Mouse (Mus musculus) midbrain, embryonic 16.5 days (tissue): ENCODE results near the gene Foxa2. TPM values are rescaled to one million over a fixed set of nuclear protein-coding genes. Genes with fewer than 3 reads are reported as not detected.

Source experiments
- ATAC-seq: fragments of 200-750 bp; cut with Nextera tagmentation; 2 replicates; pipeline ENCODE4 v1.8.0; 2017; ENCODE audit warnings: moderate TSS enrichment
- H3K27ac ChIP-seq: fragments of 300-500 bp; sonication (generic); 2 replicates; pipeline ENCODE4 v1.5.1; 2014; ENCODE audit warnings: mild to moderate bottlenecking, low read length, mixed read lengths
- H3K27me3 ChIP-seq: fragments of 300-500 bp; sonication (generic); 2 replicates; pipeline ENCODE4 v1.6.1; 2014; ENCODE audit warnings: low read depth, low read length, mixed read lengths; ENCODE audit not compliant: control insufficient read depth, insufficient read depth
- H3K36me3 ChIP-seq: fragments of 300-500 bp; sonication (generic); 2 replicates; pipeline ENCODE4 v1.6.1; 2014; ENCODE audit warnings: mild to moderate bottlenecking, low read length, moderate library complexity, mixed read lengths; ENCODE audit not compliant: control insufficient read depth, insufficient read depth
- H3K4me1 ChIP-seq: fragments of 300-500 bp; sonication (generic); 2 replicates; pipeline ENCODE4 v1.6.1; 2014; ENCODE audit warnings: mild to moderate bottlenecking, low read length, mixed read lengths; ENCODE audit not compliant: control insufficient read depth, insufficient read depth
- H3K4me2 ChIP-seq: fragments of 300-500 bp; sonication (generic); 2 replicates; pipeline ENCODE4 v1.6.1; 2014; ENCODE audit warnings: mild to moderate bottlenecking, low read length, mixed read lengths
- H3K4me3 ChIP-seq: fragments of 300-500 bp; sonication (generic); 2 replicates; pipeline ENCODE4 v1.5.1; 2014; ENCODE audit warnings: low read depth, mild to moderate bottlenecking, low read length, moderate library complexity, mixed read lengths
- H3K9ac ChIP-seq: fragments of 300-500 bp; sonication (generic); 2 replicates; pipeline ENCODE4 v1.6.1; 2014; ENCODE audit warnings: low read depth, low read length, mixed read lengths
- H3K9me3 ChIP-seq: fragments of 300-500 bp; sonication (generic); replicated peaks from 2 replicates; pipeline ENCODE4 v1.6.1; 2014; ENCODE audit warnings: mild to moderate bottlenecking, low read length, mixed read lengths; ENCODE audit not compliant: control insufficient read depth, poor library complexity, severe bottlenecking
- WGBS: fragments of 180-500 bp; shearing (Covaris S2); extraction: QIAGEN DNeasy Blood & Tissue Kit; methylation state at CpG from one replicate; pipeline ENCODE4 v1.1.7; 2014; 5-methylcytosine and 5-hydroxymethylcytosine counted together
- polyA plus RNA-seq: library from polyadenylated mRNA; unstranded; fragments of >200 nt; fragmentation: Nextera tagmentation; extraction: Ambion mirVana; gene quantifications from 2 replicates; pipeline ENCODE4 v1.2.1, GENCODE M21; 2015

Gene Foxa2
- polyA plus RNA-seq, 1 experiment from 2014 or later, result 4.1 TPM

- H3K27ac ChIP-seq, result no peak overlapping the region
- no peak overlapping the region for H3K4me2 ChIP-seq
- H3K4me1 ChIP-seq, result no peaks in the 10 kb centered on the region
- H3K9ac ChIP-seq, result no peak overlapping the region
- H3K36me3 ChIP-seq, result no peaks in the 10 kb centered on the region
- H3K9me3 ChIP-seq, result no peaks in the 10 kb centered on the region
- peaks cover 77% of the 10 kb centered on the region for H3K27me3 ChIP-seq
- ATAC-seq, result no peak
- H3K4me3 ChIP-seq, result no peak overlapping the region
- WGBS, result 1% methylated on average over 11 of the region's 11 CpGs
Observed at GRCm38 (mm10) chr2:148030613-148030935, 16.2 kb downstream of the Foxa2 start.

DNA sequence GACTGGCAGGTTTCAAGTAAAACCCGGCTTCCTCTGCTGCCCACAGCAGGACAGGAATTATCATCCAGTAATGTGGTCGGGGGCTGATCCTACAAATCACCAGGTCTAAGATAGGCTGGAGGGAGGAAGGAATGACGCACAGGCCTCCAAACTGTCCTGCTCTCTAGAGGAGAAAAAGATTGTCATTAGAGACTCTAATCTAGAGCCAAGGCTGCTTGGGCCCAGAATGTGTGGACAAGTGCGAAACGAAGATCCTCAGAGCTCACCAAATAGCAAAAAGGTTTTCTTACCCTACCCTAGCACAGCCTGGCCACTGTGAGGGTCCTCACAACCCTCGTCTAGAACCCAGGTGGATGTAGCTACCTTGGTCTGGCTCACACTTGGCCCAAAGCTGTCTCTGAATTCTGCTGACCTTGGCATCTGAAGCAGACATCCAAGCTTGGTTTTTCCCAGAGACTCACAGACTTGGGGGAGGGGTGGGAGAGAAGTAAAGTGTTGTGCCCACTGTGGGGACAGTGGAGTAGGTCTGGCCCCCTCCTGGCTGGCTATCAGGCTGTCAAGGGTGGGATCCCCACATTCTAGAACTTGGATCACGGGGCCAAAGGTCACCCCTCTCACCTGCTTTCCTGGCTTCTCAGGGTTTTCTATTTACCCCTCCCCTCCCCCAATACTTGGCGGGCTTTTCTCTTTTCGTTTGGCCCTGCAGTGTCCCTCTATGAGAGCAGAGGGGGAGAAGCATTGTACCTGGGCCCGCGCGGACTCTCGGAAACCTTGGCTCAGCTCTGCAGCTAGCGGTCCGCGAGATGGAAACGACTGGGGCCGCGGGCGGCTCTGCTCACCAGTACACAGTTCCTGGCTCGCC, 16.8 kb downstream of the Foxa2 start:
- no peak for ATAC-seq
- Histone ChIP-seq H3K9me3 (no peaks in the 10 kb centered on the region), H3K4me2 (no peak overlapping the region), H3K27ac (no peak overlapping the region), H3K4me1 (no peaks in the 10 kb centered on the region), H3K4me3 (no peak overlapping the region), H3K27me3 (peaks cover 77% of the 10 kb centered on the region), H3K9ac (no peak overlapping the region), H3K36me3 (no peaks in the 10 kb centered on the region)
- 2% methylated on average over 21 of the region's 21 CpGs for WGBS

GRCm38 (mm10) chr2:148029050-148029608, 17.6 kb downstream of the Foxa2 start:
- WGBS, result 8% methylated on average over 9 of the region's 9 CpGs
- Histone ChIP-seq H3K36me3 (no peaks in the 10 kb centered on the region), H3K9me3 (no peaks in the 10 kb centered on the region), H3K27me3 (peaks cover 77% of the 10 kb centered on the region), H3K4me2 (no peak overlapping the region), H3K4me1 (no peaks in the 10 kb centered on the region), H3K4me3 (no peak overlapping the region), H3K27ac (no peak overlapping the region), H3K9ac (no peak overlapping the region)
- no peak for ATAC-seq

DNA sequence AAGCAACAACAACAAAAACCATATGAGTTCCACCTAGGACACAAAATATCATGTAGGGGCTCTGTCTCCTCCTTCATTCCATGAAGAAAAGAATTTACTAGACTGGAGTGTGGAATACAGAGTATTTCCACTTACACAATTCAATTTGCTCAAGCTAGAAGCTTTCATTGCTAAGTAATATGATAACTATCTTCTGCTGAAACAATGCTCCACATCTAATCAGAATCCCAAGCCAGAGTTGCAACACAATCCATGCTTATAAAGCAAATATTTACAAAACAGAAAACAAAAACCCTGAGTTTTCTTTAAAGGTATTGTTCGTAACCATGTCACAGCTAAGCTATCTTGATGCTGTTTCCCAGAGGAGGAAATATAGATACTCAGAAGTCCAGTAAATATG, 20.4 kb downstream of the Foxa2 start:
- ATAC-seq, result no peak
- Histone ChIP-seq H3K9me3 (no peaks in the 10 kb centered on the region), H3K27ac (no peak overlapping the region), H3K27me3 (peaks cover 73% of the 10 kb centered on the region), H3K4me2 (no peak overlapping the region), H3K9ac (no peak overlapping the region), H3K4me1 (no peaks in the 10 kb centered on the region), H3K4me3 (no peak overlapping the region), H3K36me3 (no peaks in the 10 kb centered on the region)
- 76% methylated on average over 1 of the region's 1 CpGs for WGBS

GRCm38 (mm10) chr2:148025481-148025880, 21.3 kb downstream of the Foxa2 start:
- Histone ChIP-seq H3K4me2 (no peak overlapping the region), H3K36me3 (no peaks in the 10 kb centered on the region), H3K27me3 (peaks cover 73% of the 10 kb centered on the region), H3K9me3 (no peaks in the 10 kb centered on the region), H3K9ac (no peak overlapping the region), H3K4me1 (no peaks in the 10 kb centered on the region), H3K4me3 (no peak overlapping the region), H3K27ac (no peak overlapping the region)
- no peak for ATAC-seq
- 34% methylated on average over 2 of the region's 2 CpGs for WGBS

DNA sequence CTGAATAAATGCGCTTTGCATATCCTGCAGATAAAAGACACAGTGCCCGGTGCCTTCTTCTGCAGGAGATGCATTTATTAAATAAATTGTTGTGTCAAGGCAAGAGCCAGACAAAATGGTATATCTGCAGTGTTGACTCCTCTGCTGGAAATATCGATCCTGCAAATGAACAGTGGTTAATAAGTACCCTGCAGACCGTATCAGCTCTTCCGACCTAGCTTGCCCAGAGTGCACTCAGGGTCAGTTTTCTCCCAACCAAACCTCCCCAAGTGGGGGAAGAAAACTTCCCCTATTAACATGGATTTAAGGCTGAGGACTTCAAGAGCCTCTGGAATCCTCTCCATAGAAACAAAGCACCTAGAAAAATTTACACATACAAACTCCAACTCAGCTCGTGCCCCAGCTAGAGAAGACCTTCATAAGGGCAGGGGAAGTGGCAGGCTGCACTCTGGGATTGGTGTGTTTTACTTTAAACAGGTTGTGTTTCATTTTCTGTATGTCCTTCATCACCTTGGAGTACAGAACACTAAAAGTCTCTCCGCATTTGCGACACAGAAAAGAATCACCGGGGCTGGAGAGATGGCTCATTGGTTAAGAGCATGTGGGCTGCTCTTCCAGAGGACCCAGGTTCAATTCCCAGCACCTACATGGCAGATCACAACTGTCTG, 22.4 kb downstream of the Foxa2 start:
- Histone ChIP-seq H3K4me2 (no peak overlapping the region), H3K4me3 (no peak overlapping the region), H3K27ac (no peak overlapping the region), H3K36me3 (no peaks in the 10 kb centered on the region), H3K9ac (no peak overlapping the region), H3K27me3 (peaks cover 72% of the 10 kb centered on the region), H3K4me1 (no peaks in the 10 kb centered on the region), H3K9me3 (no peaks in the 10 kb centered on the region)
- WGBS, result 58% methylated on average over 9 of the region's 9 CpGs
- no peak for ATAC-seq

DNA sequence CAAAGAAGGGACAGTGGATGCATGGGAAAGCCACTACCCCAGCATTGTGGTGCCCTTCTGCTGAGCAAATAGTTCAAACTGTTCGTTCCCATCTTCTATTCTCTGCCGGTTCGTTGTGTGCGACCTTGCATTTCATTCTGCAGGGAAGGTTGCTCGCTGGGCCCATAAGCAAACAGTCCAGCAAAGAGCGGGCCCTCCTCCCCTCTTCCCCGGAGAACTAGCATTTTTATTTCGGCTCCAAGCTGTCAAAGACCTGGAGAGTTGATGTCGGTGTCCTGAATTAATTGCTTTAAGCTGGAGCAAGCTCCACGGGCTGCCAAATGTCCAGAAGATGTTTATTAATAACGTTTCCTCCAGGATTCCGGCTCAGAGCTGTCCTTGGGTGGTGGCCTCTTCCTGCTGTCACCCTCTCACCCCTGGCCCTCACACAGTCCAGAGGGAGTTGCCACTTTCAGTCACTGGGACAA, 23.4 kb downstream of the Foxa2 start:
- Histone ChIP-seq H3K27me3 (peaks cover 69% of the 10 kb centered on the region), H3K36me3 (no peaks in the 10 kb centered on the region), H3K4me1 (no peaks in the 10 kb centered on the region), H3K4me3 (no peak overlapping the region), H3K9ac (no peak overlapping the region), H3K27ac (no peak overlapping the region), H3K9me3 (no peaks in the 10 kb centered on the region), H3K4me2 (no peak overlapping the region)
- under 1% methylated on average over 12 of the region's 12 CpGs for WGBS
- ATAC-seq, result no peak

GRCm38 (mm10) chr2:148021919-148022570, 24.7 kb downstream of the Foxa2 start:
- Histone ChIP-seq H3K4me2 (no peak overlapping the region), H3K4me3 (no peak overlapping the region), H3K9me3 (no peaks in the 10 kb centered on the region), H3K36me3 (no peaks in the 10 kb centered on the region), H3K27me3 (peaks cover 65% of the 10 kb centered on the region), H3K9ac (no peak overlapping the region), H3K4me1 (no peaks in the 10 kb centered on the region), H3K27ac (no peak overlapping the region)
- WGBS, result 8% methylated on average over 5 of the region's 5 CpGs
- ATAC-seq, result no peak
